Mouse (Mus musculus) thymus, postnatal 4 days (tissue): ENCODE measurements around the gene Fam19a5.

Experiments used
- DNase-seq: peaks from one replicate; pipeline ENCODE4 v3.0.0; 2021

The Fam19a5 gene

DNA sequence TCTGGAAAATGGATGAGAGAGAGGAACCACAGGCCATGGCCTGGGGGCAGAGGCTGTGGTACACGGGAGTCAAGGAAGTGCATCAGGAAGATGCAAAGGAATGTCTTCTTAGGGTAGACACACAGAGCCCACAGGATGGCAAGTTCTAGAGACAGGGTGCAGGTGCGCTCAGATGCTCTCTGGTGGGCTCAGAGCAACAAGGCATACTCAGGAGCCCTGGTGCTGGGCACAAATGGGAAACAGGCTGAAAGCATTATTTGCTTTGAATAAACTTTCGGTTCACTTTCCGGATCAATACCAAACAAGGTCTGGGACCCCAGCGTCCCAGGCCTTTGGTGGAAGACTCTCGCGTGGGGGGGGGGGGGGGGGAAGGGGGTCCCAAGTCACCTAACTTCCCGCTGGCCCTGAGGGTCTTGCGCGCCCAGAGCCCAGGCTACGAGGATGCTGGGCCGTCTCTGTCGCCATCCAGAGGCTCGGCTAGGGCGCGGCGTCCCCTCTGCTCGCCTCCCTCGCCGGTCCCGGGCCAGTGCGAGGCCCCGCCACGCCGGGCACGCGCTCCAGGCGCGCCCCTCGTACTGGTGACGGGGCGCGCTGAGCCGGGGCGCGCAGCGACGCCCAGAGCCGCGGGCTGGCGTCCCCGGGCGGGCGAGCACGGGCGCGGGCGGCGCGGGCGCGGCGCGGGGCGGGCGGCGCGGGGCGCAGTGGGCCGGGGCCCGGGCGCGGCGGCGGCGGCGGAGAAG lies at the start of gene Fam19a5:
Gene Fam19a5 (plus strand): TSS at position 701 of the 740 bp plus-strand sequence.
- peak; percentile 12 for DNase-seq

- no peak for DNase-seq
Measured at GRCm38 (mm10) chr15:87501737-87502136, 42.4 kb upstream of the Fam19a5 start.

- no peak for DNase-seq
Measured at GRCm38 (mm10) chr15:87507349-87507748, 36.8 kb upstream of the Fam19a5 start.

DNA sequence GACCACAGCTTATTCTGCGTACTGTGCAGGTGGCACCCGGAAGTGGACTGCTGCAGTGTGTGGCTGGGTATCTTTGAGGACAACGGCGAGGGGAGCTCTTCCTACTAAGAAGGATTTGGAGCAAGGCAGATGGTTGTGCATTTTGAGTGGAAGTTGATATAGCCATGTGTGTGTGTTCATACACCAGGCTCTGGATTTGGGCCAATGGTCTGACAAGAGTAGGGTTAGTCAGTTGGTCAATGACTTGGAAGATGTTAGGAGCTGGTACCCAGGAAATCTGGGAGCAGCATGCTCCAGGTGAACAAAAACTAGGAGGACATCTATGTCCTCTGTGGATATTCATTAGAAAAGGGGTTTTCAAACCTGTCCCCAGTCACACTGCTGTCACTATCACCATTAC lies 33.2 kb upstream of the Fam19a5 start:
- DNase-seq, result no peak

DNA sequence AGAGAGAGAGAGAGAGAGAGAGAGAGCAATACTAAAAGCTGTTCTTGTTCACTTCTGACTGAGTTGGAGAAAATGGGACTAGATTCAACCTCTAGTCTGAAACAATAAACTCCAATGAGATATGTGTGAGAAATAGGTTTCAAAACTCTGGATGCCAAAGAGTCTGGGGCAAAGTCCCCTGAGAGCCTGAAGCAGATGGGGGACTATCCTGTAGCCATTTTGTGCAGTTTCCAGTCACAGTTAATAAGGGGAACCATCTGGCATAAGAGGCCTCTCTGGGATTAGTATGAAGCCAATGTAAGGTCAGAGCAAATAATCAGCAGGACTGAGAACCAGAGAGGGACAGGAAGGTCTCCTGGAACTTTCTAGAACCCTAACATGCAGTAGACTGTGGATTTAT lies 25.9 kb upstream of the Fam19a5 start:
- no peak for DNase-seq

DNA sequence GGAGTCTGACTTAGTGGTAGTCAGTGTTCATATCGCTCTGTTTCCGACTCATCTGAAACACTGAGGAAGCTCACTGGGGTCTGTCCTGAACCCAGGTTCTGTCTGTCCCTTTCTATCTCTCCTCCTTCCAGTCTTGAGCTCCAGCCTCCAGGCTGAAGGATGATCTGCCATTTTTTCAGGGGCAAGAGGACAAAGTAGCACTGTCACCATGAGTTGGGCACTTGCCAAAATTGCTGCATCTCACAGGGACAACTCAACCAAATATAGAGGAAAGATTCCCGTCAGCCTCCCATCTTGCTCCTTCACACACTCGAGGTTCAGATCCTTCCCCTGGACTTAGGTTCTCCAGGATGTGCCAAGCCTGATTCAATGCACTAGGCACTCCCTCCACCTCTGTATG lies 14.8 kb upstream of the Fam19a5 start:
- no peak for DNase-seq

- DNase-seq, result no peak
Measured at GRCm38 (mm10) chr15:87541656-87542055, 2.4 kb upstream of the Fam19a5 start.

- peak; percentile 8 for DNase-seq
Measured at GRCm38 (mm10) chr15:87544401-87545129, 466 bp downstream of the Fam19a5 start.

- DNase-seq, result no peak
Measured at GRCm38 (mm10) chr15:87545130-87545642, 1.1 kb downstream of the Fam19a5 start.

DNA sequence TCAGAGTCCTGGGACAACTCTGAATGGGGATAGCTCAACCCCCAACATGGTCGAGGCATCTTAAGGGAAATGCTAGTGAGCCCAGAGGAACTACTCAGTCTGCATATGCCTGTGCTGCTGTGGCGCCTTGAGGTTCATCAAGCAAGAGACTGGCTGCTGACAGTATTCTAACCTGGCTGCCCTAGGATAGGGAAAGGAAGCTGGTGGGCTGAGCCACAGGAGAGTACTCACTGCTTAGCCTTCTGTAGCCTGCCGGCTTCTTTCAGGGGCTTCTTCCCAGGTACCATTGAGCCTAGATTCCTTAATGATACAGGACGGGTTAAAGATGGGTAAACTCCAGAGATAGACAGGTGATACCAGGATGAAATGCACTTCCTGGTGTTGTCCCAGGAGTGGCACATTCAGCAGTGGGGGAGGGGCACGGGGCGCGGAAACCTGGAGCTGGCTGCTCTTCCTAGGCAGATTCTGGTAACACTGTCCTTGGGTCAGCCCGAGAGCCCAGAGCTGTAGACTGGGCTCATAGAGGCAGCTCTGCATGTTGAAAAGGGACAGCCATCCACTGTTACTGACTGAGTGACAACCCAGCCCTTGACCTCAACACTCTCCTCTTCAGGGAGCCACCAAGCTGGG lies 1.7 kb downstream of the Fam19a5 start:
- no peak for DNase-seq

- no peak for DNase-seq
Measured at GRCm38 (mm10) chr15:87547022-87547421, 2.9 kb downstream of the Fam19a5 start.

DNA sequence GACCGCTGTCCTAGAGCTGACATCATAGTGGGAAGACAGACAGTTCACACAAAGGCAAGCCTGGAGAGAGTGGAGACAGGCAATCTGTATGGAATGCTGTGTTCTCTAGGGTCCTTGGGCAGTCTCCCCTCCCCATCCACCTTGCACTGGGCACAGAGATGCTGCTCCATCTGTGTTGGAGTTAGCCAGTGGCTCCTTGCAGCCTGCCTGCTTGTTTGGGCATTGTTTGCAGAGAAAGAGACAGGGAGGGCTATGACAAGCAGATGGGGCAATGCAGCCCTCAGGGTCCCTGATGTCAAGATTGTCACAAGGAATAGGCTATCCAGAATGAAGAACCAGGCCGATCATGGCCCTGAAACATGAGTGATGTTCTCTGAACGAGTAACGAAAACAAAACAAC lies 5.6 kb downstream of the Fam19a5 start:
- no peak for DNase-seq

GRCm38 (mm10) chr15:87550756-87551155 lies 6.7 kb downstream of the Fam19a5 start:
- no peak for DNase-seq

GRCm38 (mm10) chr15:87551556-87551955 lies 7.5 kb downstream of the Fam19a5 start:
- DNase-seq, result no peak

DNA sequence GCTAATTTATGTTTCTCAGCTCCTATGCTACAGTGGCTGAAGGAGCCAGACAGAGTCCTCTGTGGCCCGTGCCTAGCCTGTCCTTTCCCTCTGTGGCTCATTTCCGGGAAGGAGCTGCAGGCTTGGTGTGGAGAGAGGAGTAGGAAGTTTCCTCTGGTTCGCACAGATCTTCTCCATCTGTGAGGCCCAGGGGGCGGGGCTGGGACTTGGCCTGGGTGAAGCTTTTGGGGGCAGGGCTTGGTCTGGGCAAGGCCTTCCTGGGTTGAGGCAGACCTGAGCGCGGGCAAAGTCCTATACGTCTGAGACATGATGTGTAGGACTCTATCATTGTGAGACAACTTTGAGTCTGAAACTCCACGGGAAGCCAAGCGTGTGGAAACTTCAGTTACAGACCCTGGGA lies 11.7 kb downstream of the Fam19a5 start:
- no peak for DNase-seq

DNA sequence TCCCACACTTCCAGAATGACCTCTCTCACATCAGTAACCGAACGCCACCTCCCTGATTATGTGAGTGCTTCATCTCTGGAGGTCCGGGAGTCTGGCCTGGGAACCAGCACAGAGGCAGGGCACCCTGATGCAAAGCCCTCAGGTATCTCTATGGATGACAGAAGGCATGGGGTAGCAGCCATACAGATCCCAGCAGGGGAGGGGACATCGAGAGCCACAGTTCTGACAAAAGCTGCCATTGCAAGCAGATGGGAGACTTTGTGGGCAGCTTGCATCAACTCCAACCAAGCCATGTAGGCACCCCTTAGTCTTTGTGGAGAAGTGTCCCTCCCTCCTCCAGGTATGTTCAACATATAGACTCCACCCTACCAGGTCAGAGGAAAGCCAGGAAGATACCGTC lies 20.2 kb downstream of the Fam19a5 start:
- DNase-seq, result no peak

- no peak for DNase-seq
Measured at GRCm38 (mm10) chr15:87566040-87566929, 22.2 kb downstream of the Fam19a5 start.

DNA sequence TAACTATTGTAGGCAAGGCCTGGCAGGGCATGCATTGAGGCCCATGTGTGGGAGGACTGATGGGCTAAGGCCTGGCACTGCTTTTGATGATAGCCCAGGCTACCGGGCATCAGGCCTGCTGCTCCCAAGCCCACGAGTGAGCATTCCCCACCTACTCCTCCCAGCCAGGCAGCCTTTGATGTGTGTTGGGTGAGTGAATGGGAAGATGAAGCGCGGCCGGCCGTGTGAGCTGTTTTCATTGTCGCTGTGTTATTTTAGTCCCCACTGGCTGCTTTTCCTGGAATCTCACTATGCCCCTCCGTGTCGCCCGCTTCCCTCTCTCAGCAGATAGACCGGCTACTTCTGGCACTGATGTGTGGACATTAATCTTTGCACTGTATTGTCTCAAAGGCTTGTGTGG lies 26.1 kb downstream of the Fam19a5 start:
- no peak for DNase-seq

DNA sequence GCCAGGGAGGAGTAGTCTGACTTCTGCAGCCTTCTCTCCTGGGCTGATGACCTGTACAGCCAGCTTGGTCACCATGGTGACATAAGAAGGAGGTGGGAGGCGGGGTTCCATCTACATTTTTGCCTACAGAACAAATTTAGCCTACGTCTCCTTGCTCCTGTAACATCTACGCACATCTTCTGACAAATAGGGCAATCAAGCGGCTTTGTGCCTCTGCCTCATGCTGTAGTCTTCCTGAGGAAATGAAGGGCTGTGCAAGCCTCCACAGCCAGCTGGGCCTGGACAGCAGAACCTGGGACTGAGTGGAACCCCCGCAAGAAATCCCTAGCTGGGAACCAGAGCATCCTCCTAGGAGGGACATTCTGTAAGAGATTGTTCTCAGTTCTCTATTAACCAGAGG lies 35.8 kb downstream of the Fam19a5 start:
- DNase-seq, result no peak

- no peak for DNase-seq
Measured at GRCm38 (mm10) chr15:87583921-87584621, 40.0 kb downstream of the Fam19a5 start.

DNA sequence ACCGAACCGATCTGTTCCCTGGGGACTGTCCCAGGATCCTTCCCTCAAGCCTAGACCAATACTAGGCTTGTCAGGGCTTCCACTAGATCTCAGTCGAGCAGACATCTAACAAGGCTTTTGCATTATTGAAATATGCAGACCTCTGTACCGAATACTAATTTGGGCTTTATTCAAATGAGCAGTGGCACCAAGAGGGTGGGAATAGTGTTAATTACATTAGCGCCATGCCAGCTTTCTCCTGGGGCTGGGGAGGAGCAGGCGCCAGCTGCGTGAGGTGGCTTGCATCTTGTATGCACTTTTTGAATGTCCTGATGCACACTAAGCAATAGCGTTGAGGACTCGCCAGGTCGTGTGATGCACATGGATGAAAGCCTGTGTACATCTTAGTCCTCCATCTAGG lies 46.9 kb downstream of the Fam19a5 start:
- DNase-seq, result no peak

- no peak for DNase-seq
Measured at GRCm38 (mm10) chr15:87596731-87597130, 52.6 kb downstream of the Fam19a5 start.
